Mouse (Mus musculus) kidney, adult 2 months (tissue): ENCODE measurements around the gene Jund.

Experiments used
- CTCF ChIP-seq: fragments of 200-500 bp; conservative IDR thresholded peaks from 2 replicates; pipeline ENCODE4 v1.5.1; 2011; ENCODE audit warnings: low read depth, mild to moderate bottlenecking, control low read depth, low read length, moderate library complexity, mixed read lengths; ENCODE audit not compliant: insufficient read depth, insufficient read length
- POLR2A ChIP-seq: fragments of 200-500 bp; IDR thresholded peaks from one replicate; pipeline ENCODE4 v1.6.1; 2011; ENCODE audit warnings: low read depth, low read length, control low read depth

DNA sequence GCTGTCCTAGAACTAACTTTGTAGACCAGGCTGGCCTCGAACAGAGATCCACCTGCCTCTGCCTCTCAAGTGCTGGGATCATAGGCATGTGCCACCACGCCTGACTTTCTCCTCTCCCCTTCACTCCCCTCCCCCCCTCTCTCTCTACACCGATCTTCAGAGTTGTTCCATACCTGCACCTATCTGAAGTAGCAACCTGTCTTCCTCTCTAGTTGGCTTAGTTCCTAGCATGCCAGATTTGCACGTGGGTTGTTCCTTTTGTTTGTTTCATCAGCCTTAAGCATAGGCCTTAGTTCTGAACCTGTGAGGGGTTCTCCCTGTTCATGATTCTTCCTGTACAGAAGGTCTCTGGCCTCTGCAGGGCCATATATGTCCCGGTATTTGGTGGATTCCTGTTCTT is 39.0 kb downstream of the Jund start:
- TF ChIP-seq CTCF (no peak), POLR2A (no peak)
